Mouse (Mus musculus): ENCODE data around the gene Spen. TPM values are rescaled to one million over a fixed set of nuclear protein-coding genes. Genes with fewer than 3 reads are reported as not detected.

Spen gene
- polyA plus RNA-seq, 1 experiment from 2014 or later = 19.7 TPM

DNA sequence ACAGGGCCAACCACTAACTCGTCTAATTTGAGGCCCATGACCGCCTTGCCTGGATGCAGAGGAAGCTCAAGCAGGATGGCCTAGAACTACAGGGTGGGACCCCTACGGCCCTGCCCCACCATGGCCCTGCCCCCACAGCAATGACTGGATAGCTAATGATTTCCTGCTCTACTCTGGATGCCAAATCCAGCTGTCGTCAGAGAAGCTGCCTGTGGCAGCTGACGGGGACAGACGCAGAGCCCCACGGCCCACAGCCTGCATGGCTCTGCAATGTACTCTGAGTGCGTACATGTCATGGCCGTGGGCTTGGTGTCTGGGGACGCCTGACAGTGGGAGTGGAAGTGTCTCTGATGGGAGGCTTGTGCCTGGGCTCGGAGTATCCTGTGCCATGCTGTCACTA is 54.3 kb downstream of the Spen start:
- Histone ChIP-seq H3K4me1 (replicated peaks) (no peaks in the 10 kb centered on the region), H3K9me3 (no peaks in the 10 kb centered on the region), H3K9ac (no peak overlapping the region), H3K4me2 (no peak overlapping the region), H3K4me3 (no peak overlapping the region), H3K27me3 (no peaks in the 10 kb centered on the region), H3K36me3 (peaks cover 96% of the 10 kb centered on the region), H3K27ac (no peak overlapping the region)
- no peak for ATAC-seq (ENCODE audit: low FRiP score)
- WGBS = 89% methylated on average over 11 of the region's 11 CpGs

DNA sequence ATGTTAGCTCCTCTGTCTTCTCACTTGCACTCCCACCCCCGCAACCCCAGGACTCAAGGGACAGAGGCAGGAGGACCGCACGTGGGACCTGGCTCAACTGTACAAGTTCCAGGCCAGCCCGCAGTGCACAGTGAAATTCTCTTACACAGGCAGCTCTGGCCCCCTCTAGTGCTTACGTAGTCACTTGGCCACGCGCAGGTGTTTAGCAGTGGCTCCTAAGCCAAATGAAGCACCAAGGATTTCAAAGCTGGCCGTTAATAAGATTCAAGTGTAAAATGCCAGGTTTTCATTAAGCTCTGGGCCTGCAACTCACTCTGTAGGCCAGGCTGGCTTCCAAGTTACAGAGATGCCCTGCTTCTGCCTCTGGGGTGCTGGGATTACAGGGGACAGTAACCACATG is 59.0 kb downstream of the Spen start:
- peaks cover 97% of the 10 kb centered on the region for H3K36me3 ChIP-seq
- no peaks in the 10 kb centered on the region for H3K9me3 ChIP-seq
- no peak overlapping the region for H3K9ac ChIP-seq
- no peak overlapping the region for H3K4me2 ChIP-seq
- 0 out of 2 replicates have a peak, but pooled peaks cover 5% of the 10 kb centered on the region for H3K4me1 ChIP-seq (replicated peaks)
- no peak for ATAC-seq (ENCODE audit: low FRiP score)
- WGBS = 94% methylated on average over 8 of the region's 8 CpGs
- H3K27me3 ChIP-seq = no peaks in the 10 kb centered on the region
- H3K27ac ChIP-seq = 0 out of 2 replicates have a peak overlapping the region, but pooled peaks have one; percentile 75
- no peak overlapping the region for H3K4me3 ChIP-seq

DNA sequence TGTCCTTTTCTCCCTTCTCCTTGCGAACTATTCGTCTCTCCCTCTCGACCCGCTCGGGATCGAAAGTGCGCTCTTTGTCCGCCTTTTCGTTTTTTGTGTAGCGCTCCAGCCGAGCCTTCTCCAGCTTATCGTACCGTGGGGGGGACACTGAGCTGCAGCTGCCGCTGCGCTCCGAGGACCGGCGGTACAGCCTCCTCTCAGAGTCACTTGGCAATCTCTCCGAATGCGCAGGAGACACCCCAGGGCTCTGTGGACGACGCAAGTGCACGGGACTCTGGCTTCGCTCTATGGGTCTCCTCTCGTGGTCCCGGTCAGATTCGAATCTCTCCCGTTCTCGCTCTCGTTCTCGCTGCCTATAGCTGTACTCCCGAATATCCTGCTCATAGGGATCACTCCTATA is 59.6 kb downstream of the Spen start:
- no peaks in the 10 kb centered on the region for H3K27me3 ChIP-seq
- 0 out of 2 replicates have a peak, but pooled peaks cover 5% of the 10 kb centered on the region for H3K4me1 ChIP-seq (replicated peaks)
- H3K9ac ChIP-seq = no peak overlapping the region
- no peaks in the 10 kb centered on the region for H3K9me3 ChIP-seq
- H3K4me3 ChIP-seq = no peak overlapping the region
- no peak for ATAC-seq (ENCODE audit: low FRiP score)
- 0 out of 2 replicates have a peak overlapping the region, but pooled peaks have one; percentile 75 for H3K27ac ChIP-seq
- WGBS = 93% methylated on average over 32 of the region's 32 CpGs
- peaks cover 97% of the 10 kb centered on the region for H3K36me3 ChIP-seq
- H3K4me2 ChIP-seq = no peak overlapping the region

DNA sequence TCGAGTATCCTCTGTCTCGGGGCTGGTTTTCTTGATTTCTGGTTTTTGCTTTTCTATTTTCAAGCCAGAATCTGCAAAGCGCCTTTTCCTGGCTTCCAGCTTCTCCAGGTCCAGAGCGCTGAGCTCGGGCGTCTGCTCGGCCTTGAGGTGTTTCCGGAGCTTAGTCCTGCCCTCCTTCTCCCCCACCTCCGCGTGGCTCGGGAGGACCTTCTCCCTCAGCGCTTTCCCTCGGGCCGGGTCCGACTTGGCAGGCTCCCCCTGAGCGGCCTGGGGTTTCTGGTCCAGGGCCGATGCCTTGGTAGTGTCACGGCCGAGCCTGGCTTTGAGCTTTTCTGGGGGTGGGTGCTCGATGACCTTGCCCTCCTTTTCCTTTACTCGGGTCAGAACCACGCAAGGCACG is 60.2 kb downstream of the Spen start:
- Histone ChIP-seq H3K9ac (no peak overlapping the region), H3K36me3 (peaks cover 97% of the 10 kb centered on the region), H3K4me1 (replicated peaks) (0 out of 2 replicates have a peak, but pooled peaks cover 5% of the 10 kb centered on the region), H3K27me3 (no peaks in the 10 kb centered on the region), H3K27ac (peak overlapping the region; percentile 75), H3K9me3 (no peaks in the 10 kb centered on the region), H3K4me3 (no peak overlapping the region), H3K4me2 (no peak overlapping the region)
- WGBS = 88% methylated on average over 23 of the region's 23 CpGs
- no peak for ATAC-seq (ENCODE audit: low FRiP score)

DNA sequence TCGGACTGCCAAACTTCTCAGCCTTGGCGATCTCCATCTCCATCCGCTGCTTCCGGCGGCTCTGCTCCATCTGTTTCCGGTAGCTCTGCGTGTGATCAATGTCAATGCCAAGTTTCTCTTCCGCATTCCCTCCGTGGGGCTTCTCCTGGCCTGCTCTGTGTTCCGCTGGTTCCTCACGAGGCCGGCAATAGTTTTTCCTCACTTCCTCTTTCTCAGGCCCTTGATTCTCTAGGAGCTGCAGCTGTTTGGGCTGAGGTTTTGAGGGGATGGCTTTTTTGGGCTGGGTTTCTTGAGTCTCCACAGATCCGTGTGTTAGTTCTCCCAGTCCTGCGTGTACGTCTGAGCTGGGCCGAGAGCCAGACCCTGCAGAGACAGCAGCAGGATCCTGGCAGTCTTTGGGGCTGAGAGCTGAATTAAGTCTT is 60.7 kb downstream of the Spen start:
- Histone ChIP-seq H3K4me3 (no peak overlapping the region), H3K4me2 (no peak overlapping the region), H3K4me1 (replicated peaks) (0 out of 2 replicates have a peak, but pooled peaks cover 5% of the 10 kb centered on the region), H3K27me3 (no peaks in the 10 kb centered on the region), H3K27ac (peak overlapping the region; percentile 75; the same call in 1 of the 2 replicates), H3K36me3 (peaks cover 97% of the 10 kb centered on the region), H3K9ac (no peak overlapping the region), H3K9me3 (no peaks in the 10 kb centered on the region)
- no peak for ATAC-seq (ENCODE audit: low FRiP score)
- WGBS = 82% methylated on average over 16 of the region's 16 CpGs

DNA sequence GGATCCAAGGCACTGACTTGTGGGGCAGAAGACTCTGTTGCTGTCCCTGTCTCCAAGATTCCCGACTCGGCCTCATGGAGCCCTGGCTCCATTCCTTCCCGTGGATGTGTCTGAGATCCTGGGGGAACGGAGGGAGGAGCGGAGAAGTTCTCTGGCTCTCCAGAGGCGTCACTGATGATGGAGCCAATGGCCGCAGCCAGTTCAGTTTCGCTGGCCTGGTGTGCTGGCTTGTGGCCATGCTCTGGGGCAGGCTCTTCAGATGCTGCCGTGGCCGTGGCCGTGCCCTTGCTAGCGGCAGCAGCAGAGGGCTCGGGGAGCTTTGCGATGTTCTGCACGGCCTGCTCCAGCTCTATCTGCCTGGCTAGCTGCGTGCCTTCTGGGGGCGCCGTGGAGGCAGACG is 64.0 kb downstream of the Spen start:
- Histone ChIP-seq H3K9ac (no peak overlapping the region), H3K4me1 (replicated peaks) (0 out of 2 replicates have a peak, but pooled peaks cover 5% of the 10 kb centered on the region), H3K36me3 (peaks cover 100% of the 10 kb centered on the region), H3K27me3 (no peaks in the 10 kb centered on the region), H3K4me2 (no peak overlapping the region), H3K4me3 (no peak overlapping the region), H3K27ac (no peak overlapping the region), H3K9me3 (no peaks in the 10 kb centered on the region)
- no peak for ATAC-seq (ENCODE audit: low FRiP score)
- WGBS = 87% methylated on average over 19 of the region's 19 CpGs

DNA sequence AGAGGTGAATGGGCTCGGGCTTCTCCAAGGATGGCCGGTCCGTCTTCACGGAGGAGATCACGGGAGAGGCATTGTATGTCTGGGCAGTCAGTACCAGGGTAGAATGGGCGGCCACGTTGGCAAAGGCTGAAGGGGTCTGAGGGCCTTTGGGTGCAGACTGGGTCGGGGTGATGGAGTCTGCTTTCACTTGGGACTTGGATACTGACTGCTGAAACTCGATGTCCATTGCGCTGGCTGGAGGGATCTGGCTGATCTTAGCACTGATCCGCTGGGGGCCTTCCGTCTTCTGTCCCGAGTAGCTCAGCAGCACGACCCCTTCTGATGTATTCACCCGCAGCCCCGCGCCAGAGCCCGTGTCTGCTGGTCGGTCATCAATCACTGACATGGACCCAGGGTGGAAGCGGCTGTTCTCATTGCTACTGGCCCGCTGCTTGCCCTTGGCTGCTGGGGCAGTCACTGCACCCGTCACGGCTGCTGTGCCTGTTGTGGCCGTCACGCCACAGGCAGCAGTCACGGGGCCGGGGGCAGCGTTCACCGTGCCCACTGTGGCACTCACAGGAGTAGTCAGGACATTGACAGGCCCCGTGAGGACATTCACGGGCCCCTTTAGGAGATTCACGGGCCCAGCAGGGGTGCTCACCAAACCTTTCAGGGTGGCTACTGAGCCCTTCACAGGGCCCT is 65.6 kb downstream of the Spen start:
- WGBS = 68% methylated on average over 32 of the region's 32 CpGs
- Histone ChIP-seq H3K4me1 (replicated peaks) (0 out of 2 replicates have a peak, but pooled peaks cover 3% of the 10 kb centered on the region), H3K27me3 (no peaks in the 10 kb centered on the region), H3K4me2 (no peak overlapping the region), H3K9me3 (no peaks in the 10 kb centered on the region), H3K4me3 (no peak overlapping the region), H3K36me3 (peaks cover 98% of the 10 kb centered on the region), H3K9ac (no peak overlapping the region), H3K27ac (0 out of 2 replicates have a peak overlapping the region, but pooled peaks have one; percentile 23)
- ATAC-seq (ENCODE audit: low FRiP score) = no peak

DNA sequence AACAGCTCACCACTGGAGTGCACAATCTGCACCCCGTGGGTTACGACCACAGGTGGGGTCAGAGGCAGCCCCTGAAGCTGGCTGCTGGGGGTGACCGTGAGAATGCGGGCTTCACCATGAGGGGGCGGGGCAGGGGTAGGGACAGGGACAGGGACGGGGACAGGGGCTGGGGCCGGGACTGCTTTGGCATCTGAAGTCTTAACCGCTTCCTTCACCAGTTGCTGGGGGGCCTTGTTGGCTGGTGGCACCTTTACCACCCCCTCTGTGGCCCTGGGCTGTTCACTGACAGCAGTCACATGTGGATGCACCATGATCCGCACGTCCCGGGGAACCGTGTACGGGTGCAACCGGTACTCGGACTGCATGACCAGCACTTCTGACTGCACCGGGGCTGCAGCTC is 66.9 kb downstream of the Spen start:
- Histone ChIP-seq H3K9me3 (no peaks in the 10 kb centered on the region), H3K4me3 (no peak overlapping the region), H3K27me3 (no peaks in the 10 kb centered on the region), H3K36me3 (peaks cover 98% of the 10 kb centered on the region), H3K4me1 (replicated peaks) (no peaks in the 10 kb centered on the region), H3K27ac (no peak overlapping the region), H3K4me2 (no peak overlapping the region), H3K9ac (no peak overlapping the region)
- no peak for ATAC-seq (ENCODE audit: low FRiP score)
- WGBS = 98% methylated on average over 16 of the region's 16 CpGs

DNA sequence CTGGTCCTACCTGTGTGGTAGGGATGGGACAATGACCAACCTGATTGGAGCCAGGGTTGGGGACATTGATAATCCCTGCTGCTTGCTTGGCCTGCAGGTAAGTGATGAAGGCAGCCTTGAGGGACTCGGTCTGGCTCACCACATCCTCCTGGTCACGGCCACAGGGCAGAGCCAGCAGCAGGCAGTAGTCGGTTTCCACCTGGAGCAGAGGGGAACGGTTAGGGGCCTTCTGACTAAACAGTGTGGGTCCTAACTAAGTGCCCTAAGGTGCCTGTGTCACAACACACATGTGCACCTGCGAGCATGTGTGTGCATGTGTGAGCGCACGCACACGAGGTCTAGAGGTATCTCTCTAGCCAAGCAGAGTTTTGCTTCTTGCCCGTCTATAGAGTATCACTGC is 69.1 kb downstream of the Spen start:
- Histone ChIP-seq H3K4me1 (replicated peaks) (no peaks in the 10 kb centered on the region), H3K36me3 (peaks cover 98% of the 10 kb centered on the region), H3K9me3 (no peaks in the 10 kb centered on the region), H3K27me3 (no peaks in the 10 kb centered on the region), H3K4me3 (no peak overlapping the region), H3K9ac (no peak overlapping the region), H3K27ac (no peak overlapping the region), H3K4me2 (no peak overlapping the region)
- no peak for ATAC-seq (ENCODE audit: low FRiP score)
- WGBS = 87% methylated on average over 9 of the region's 9 CpGs

DNA sequence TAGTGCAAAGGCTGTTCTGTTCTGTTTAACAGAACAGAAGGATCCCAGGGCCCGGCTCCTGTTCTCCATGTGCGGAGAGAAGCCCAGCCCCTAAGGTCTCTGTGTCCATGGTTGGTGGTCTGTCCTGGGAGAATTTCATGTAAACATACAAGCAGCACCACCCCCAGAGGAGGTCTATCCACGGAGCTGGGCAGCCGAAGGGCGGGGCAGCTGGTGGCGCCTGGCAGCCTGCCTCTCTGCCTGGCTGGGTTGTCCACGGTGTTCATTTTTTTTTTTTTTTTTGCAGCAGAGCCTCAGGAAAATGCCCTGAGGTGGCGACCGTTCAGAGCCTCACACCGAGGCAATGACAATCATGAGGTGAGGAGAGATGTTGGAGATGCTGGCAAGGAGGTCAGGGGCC is 69.8 kb downstream of the Spen start:
- Histone ChIP-seq H3K27ac (peak overlapping the region; percentile 13; the same call in 1 of the 2 replicates), H3K9ac (no peak overlapping the region), H3K4me2 (no peak overlapping the region), H3K4me1 (replicated peaks) (no peaks in the 10 kb centered on the region), H3K4me3 (no peak overlapping the region), H3K9me3 (no peaks in the 10 kb centered on the region), H3K36me3 (peaks cover 98% of the 10 kb centered on the region), H3K27me3 (no peaks in the 10 kb centered on the region)
- 64% methylated on average over 10 of the region's 10 CpGs for WGBS
- no peak for ATAC-seq (ENCODE audit: low FRiP score)

DNA sequence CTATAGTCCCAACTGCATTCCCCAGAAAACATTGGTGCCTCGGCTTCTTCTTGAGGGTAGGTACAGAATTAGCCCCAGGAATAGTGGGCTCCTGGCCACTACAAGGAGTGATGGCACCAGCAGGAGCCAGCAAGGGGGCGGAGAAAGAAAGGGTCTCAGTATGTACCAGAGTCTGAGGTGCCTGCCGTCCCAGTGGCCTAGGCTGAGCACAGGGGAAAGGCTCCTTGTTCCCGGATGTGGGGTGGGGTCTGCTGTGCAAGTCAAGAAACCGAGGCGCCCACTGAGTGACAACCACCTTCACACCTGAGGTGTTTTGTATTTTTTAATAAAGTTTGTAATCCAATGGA is 70.8 kb downstream of the Spen start:
- peaks cover 98% of the 10 kb centered on the region for H3K36me3 ChIP-seq
- no peaks in the 10 kb centered on the region for H3K4me1 ChIP-seq (replicated peaks)
- 83% methylated on average over 6 of the region's 6 CpGs for WGBS
- H3K4me2 ChIP-seq = no peak overlapping the region
- H3K9me3 ChIP-seq = no peaks in the 10 kb centered on the region
- H3K27ac ChIP-seq = no peak overlapping the region
- ATAC-seq (ENCODE audit: low FRiP score) = no peak
- H3K27me3 ChIP-seq = no peaks in the 10 kb centered on the region
- no peak overlapping the region for H3K4me3 ChIP-seq
- H3K9ac ChIP-seq = no peak overlapping the region

DNA sequence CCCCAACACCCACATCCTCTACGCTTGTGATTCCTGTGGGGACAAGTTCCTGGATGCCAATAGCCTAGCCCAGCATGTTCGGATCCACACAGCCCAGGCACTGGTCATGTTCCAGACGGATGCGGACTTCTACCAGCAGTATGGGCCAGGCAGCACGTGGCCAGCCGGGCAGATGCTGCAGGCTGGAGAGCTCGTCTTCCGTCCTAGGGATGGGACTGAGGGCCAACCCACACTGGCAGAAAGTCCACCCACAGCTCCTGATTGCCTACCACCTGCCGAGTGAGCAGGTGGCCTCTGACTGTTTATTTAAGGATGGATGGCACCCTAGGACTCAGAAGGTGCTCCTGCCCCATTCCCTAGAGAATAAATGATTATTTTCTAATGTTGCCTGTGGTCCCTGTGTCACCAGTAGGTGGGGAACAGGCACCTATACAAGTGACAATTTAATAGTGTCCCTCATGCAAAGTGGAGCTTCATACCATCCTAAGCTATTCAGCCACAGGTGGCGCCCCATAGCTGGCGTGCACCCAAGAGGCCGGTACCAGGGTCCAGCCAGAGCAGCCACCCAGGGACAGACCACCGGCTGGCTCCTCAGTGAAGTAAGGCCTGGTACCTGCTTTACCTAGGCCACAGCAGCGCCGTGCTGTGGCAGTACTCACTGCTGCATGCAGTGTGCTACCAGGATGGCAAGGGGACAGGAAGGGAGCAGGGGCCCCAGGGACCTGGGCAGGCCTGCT is 71.4 kb downstream of the Spen start:
- no peak overlapping the region for H3K27ac ChIP-seq
- no peaks in the 10 kb centered on the region for H3K9me3 ChIP-seq
- no peak overlapping the region for H3K4me2 ChIP-seq
- 86% methylated on average over 15 of the region's 15 CpGs for WGBS
- ATAC-seq (ENCODE audit: low FRiP score) = no peak
- peaks cover 98% of the 10 kb centered on the region for H3K36me3 ChIP-seq
- H3K4me1 ChIP-seq (replicated peaks) = no peaks in the 10 kb centered on the region
- H3K9ac ChIP-seq = no peak overlapping the region
- no peaks in the 10 kb centered on the region for H3K27me3 ChIP-seq
- no peak overlapping the region for H3K4me3 ChIP-seq
